Mouse (Mus musculus): ENCODE data around the gene Plk2. TPM values are rescaled to one million over a fixed set of nuclear protein-coding genes. Genes with fewer than 3 reads are reported as not detected.

Plk2 gene
- polyA plus RNA-seq (2012; fragmentation: generic; extraction: Trizol), result 48.8 TPM
- long read RNA-seq, experiment 1, transcript Plk2-201 (14 exons, 2,800 nt), result major isoform, 54 of 69 reads
- long read RNA-seq, experiment 1, partial matches to known transcripts, result 3 of 69 reads
- long read RNA-seq, experiment 1, other reads (novel, unspliced or antisense), result 11 of 69 reads
- long read RNA-seq, experiment 2, transcript Plk2-201 (14 exons, 2,800 nt), result major isoform, 648 of 673 reads
- long read RNA-seq, experiment 2, partial matches to known transcripts, result 5 of 673 reads
- long read RNA-seq, experiment 2, other reads (novel, unspliced or antisense), result 20 of 673 reads

DNA sequence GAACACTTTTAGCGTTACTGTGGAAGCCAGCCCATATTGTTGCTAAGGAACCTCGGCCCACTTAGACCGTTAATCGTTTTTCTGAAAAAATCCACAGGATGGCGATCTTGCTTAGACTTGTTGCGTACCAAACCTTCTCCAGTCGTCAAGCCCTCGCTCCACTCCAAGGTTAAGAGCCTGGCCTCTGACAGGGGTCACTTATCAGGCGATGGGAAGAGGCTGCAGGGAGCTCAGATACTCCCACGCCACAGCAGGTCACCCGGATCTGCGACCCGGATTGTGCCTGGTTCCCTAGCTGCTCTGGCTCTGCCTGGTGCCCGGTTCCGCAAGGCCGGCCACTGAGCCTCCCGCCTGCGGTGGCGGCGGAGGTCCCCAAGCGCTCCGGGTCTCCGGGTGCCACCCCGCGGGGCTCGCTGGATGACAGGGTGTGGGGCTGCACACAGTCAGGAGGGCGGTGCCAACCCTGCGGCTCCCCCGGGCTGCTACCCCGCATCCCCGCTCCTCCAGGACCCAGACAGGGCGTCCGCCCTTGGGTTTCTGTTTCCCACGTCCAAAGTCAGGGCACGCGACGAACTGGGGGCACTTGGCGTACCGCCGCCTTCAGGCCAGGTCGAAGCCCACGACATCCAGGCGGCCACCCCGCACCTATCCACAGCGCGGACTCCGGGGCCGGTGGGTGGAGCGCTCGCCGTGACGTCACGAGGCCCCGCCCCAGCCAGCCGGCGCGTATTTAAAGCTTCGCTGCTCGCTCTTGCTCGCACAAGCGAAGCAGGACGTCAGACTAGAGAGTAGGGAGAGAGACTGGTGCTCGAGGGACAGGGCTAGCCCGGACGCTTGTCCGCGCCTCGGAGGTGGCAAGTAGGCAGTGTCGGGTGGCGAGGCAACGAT, at the start of gene Plk2:
Gene Plk2 (plus strand): TSS at position 756 of the 888 bp plus-strand sequence.
- no peak for TF ChIP-seq FOSL1 (IDR thresholded peaks at IDR 0.05; ENCODE audit: insufficient read depth, low read length, poor library complexity, severe bottlenecking)
- TF ChIP-seq CTCF (IDR thresholded peaks at IDR 0.05; ENCODE audit: control insufficient read depth, insufficient read depth, insufficient read length), result peak; percentile 26
- TF ChIP-seq MAX (IDR thresholded peaks at IDR 0.05), result peak; percentile 73
- Histone ChIP-seq H3K36me3 (ENCODE audit: control insufficient read depth, insufficient read depth) (peaks cover 37% of the 10 kb centered on the region), H3ac (ENCODE audit: control insufficient read depth, insufficient read length, low read depth) (peak within 1 kb of the TSS; percentile 92), H3K79me3 (ENCODE audit: low read depth) (peaks cover 40% of the 10 kb centered on the region), H3K27me3 (ENCODE audit: control insufficient read depth, insufficient read depth, insufficient read length) (no peaks in the 10 kb centered on the region), H3K4me3 (ENCODE audit: insufficient read depth, poor library complexity, severe bottlenecking) (peak within 1 kb of the TSS; percentile 82), H3K79me2 (ENCODE audit: control insufficient read depth, insufficient read depth) (peaks cover 48% of the 10 kb centered on the region)

DNA sequence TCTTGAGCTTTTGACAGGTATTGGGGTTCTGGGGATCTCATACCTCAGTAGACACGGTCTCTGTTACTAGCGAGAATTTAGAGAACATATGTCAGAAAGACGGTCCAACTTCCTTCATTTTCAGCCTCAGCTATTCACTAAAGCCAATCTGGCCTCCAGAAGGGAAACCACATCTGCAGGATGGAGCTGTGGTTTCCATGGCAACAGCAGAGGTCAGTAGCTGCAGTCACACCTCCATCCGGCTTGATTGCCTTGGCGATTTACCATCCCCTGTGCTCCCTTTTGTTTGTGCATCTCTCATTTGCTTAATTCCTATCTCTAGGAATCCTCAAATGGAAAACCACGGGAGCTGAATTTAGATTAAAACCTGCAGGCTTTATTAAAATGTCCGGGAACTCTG, 48.1 kb upstream of the Plk2 start:
- H3ac ChIP-seq (ENCODE audit: control insufficient read depth, insufficient read length, low read depth), result no peak overlapping the region
- H3K36me3 ChIP-seq (ENCODE audit: control insufficient read depth, insufficient read depth), result no peaks in the 10 kb centered on the region
- no peak overlapping the region for H3K4me3 ChIP-seq (ENCODE audit: insufficient read depth, poor library complexity, severe bottlenecking)
- TF ChIP-seq FOSL1 (IDR thresholded peaks at IDR 0.05; ENCODE audit: insufficient read depth, low read length, poor library complexity, severe bottlenecking) (no peak), USF1 (IDR thresholded peaks at IDR 0.05; ENCODE audit: low read depth) (no peak), MAX (IDR thresholded peaks at IDR 0.05) (no peak)
- no peaks in the 10 kb centered on the region for H3K27me3 ChIP-seq (ENCODE audit: control insufficient read depth, insufficient read depth, insufficient read length)
- no peaks in the 10 kb centered on the region for H3K79me3 ChIP-seq (ENCODE audit: low read depth)
- H3K79me2 ChIP-seq (ENCODE audit: control insufficient read depth, insufficient read depth), result no peaks in the 10 kb centered on the region

DNA sequence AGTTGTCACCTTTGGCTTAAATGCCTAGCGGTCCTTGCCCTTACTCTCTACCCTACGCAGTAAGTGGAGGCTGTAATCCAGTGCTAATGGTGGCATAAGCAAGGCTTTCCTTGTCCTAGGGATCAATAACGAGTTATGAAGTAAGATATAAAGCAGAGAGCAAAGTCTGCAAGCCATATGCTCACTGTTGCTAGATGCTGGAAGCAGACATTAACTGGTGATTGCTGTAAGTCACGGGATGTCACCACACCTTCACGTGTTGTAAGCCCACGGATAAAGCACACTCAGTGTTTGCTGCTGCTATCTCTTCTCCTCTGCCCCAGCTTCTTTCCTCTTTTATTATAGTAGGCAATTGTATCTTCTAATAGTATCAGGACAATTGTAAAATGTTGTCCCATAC, 43.8 kb upstream of the Plk2 start:
- no peaks in the 10 kb centered on the region for H3K36me3 ChIP-seq (ENCODE audit: control insufficient read depth, insufficient read depth)
- TF ChIP-seq FOSL1 (IDR thresholded peaks at IDR 0.05; ENCODE audit: insufficient read depth, low read length, poor library complexity, severe bottlenecking) (no peak), CTCF (IDR thresholded peaks at IDR 0.05; ENCODE audit: control insufficient read depth, insufficient read depth, insufficient read length) (no peak), USF1 (IDR thresholded peaks at IDR 0.05; ENCODE audit: low read depth) (no peak), MYOD1 (IDR thresholded peaks at IDR 0.05; ENCODE audit: control insufficient read depth, insufficient read length, low read depth) (no peak)
- no peak overlapping the region for H3ac ChIP-seq (ENCODE audit: control insufficient read depth, insufficient read length, low read depth)
- H3K4me3 ChIP-seq (ENCODE audit: insufficient read depth, poor library complexity, severe bottlenecking), result no peak overlapping the region
- no peaks in the 10 kb centered on the region for H3K79me2 ChIP-seq (ENCODE audit: control insufficient read depth, insufficient read depth)
- no peaks in the 10 kb centered on the region for H3K79me3 ChIP-seq (ENCODE audit: low read depth)
- H3K27me3 ChIP-seq (ENCODE audit: control insufficient read depth, insufficient read depth, insufficient read length), result no peaks in the 10 kb centered on the region

DNA sequence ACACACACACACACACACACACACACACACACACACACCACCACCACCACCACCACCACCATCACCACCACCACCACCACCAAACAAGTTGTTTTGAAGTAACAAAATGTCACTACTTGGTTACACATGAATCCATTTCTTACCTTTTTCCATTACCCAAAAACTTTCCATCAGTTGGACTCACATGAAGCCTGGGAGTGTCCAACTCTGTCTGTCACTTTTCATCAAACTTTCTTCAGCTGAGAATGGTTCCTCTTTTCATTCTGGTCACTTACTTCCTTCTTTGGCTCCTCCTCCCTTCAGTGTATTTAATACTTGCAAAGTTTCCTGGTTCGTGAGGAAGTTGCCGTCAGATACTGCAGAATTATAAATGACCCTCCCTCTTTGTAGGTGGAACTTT, 37.9 kb upstream of the Plk2 start, which contains the start of gene Gapt:
Gene Gapt (minus strand): TSS at position 259 of the 400 bp plus-strand sequence.
- no peaks in the 10 kb centered on the region for H3K36me3 ChIP-seq (ENCODE audit: control insufficient read depth, insufficient read depth)
- H3K79me2 ChIP-seq (ENCODE audit: control insufficient read depth, insufficient read depth), result no peaks in the 10 kb centered on the region
- no peaks in the 10 kb centered on the region for H3K79me3 ChIP-seq (ENCODE audit: low read depth)
- no peak within 1 kb of the TSS for H3ac ChIP-seq (ENCODE audit: control insufficient read depth, insufficient read length, low read depth)
- no peak within 1 kb of the TSS for H3K4me3 ChIP-seq (ENCODE audit: insufficient read depth, poor library complexity, severe bottlenecking)
- TF ChIP-seq CEBPB (IDR thresholded peaks at IDR 0.05; ENCODE audit: low read depth) (no peak), USF1 (IDR thresholded peaks at IDR 0.05; ENCODE audit: low read depth) (no peak), MAX (IDR thresholded peaks at IDR 0.05) (no peak), FOSL1 (IDR thresholded peaks at IDR 0.05; ENCODE audit: insufficient read depth, low read length, poor library complexity, severe bottlenecking) (no peak), CTCF (IDR thresholded peaks at IDR 0.05; ENCODE audit: control insufficient read depth, insufficient read depth, insufficient read length) (no peak), MYOD1 (IDR thresholded peaks at IDR 0.05; ENCODE audit: control insufficient read depth, insufficient read length, low read depth) (no peak), MYOG (IDR thresholded peaks at IDR 0.05; ENCODE audit: control insufficient read depth, extremely low read depth, insufficient read length) (no peak)
- H3K27me3 ChIP-seq (ENCODE audit: control insufficient read depth, insufficient read depth, insufficient read length), result no peaks in the 10 kb centered on the region

DNA sequence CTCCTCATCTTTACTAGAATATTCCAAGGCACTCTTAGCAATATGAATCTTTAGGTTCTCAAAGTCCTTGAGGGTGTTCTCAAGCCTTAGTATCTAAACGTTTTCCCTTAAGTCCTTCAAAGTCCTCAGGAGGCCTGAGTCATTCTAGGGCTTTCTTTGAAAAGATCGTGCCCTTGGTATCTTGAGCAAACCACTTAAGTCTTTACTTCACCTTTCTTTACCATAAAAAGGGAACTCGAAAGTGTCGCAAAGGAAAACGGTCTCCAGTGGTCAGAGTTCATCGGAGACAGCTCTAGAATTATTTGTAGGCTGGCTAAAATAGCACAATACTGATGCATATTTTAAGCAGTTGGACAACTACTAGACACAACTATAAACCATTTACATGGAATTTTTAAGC, 31.1 kb upstream of the Plk2 start:
- Histone ChIP-seq H3K36me3 (ENCODE audit: control insufficient read depth, insufficient read depth) (no peaks in the 10 kb centered on the region), H3K4me3 (ENCODE audit: insufficient read depth, poor library complexity, severe bottlenecking) (no peak overlapping the region), H3K79me3 (ENCODE audit: low read depth) (no peaks in the 10 kb centered on the region), H3ac (ENCODE audit: control insufficient read depth, insufficient read length, low read depth) (no peak overlapping the region), H3K79me2 (ENCODE audit: control insufficient read depth, insufficient read depth) (no peaks in the 10 kb centered on the region), H3K27me3 (ENCODE audit: control insufficient read depth, insufficient read depth, insufficient read length) (no peaks in the 10 kb centered on the region)
- no peak for TF ChIP-seq CTCF (IDR thresholded peaks at IDR 0.05; ENCODE audit: control insufficient read depth, insufficient read depth, insufficient read length)
- TF ChIP-seq MAX (IDR thresholded peaks at IDR 0.05), result no peak
- no peak for TF ChIP-seq CEBPB (IDR thresholded peaks at IDR 0.05; ENCODE audit: low read depth)
- TF ChIP-seq USF1 (IDR thresholded peaks at IDR 0.05; ENCODE audit: low read depth), result no peak
- TF ChIP-seq MYOG (IDR thresholded peaks at IDR 0.05; ENCODE audit: control insufficient read depth, extremely low read depth, insufficient read length), result no peak
- TF ChIP-seq MYOD1 (IDR thresholded peaks at IDR 0.05; ENCODE audit: control insufficient read depth, insufficient read length, low read depth), result no peak
- TF ChIP-seq FOSL1 (IDR thresholded peaks at IDR 0.05; ENCODE audit: insufficient read depth, low read length, poor library complexity, severe bottlenecking), result no peak
